Mouse (Mus musculus) spleen, adult 2 months (tissue): ENCODE measurements around the gene Prpsap1.

ENCODE experiments used
- CTCF ChIP-seq: fragments of 200-500 bp; IDR thresholded peaks from 2 replicates; pipeline ENCODE4 v1.5.1; 2011; ENCODE audit warnings: mild to moderate bottlenecking, inconsistent platforms; ENCODE audit not compliant: insufficient read depth, insufficient read length, insufficient replicate concordance; ENCODE audit errors: extremely low read depth
- POLR2A ChIP-seq: fragments of 200-500 bp; IDR thresholded peaks from 2 replicates; pipeline ENCODE4 v1.6.1; 2011; ENCODE audit warnings: low read depth, low read length, inconsistent platforms

GRCm38 (mm10) chr11:116470249-116470648, 23.8 kb downstream of the Prpsap1 start:
- TF ChIP-seq POLR2A (no peak), CTCF (no peak)
